Mouse (Mus musculus) MEL (cell line): ENCODE results near the gene Smc3. TPM values are rescaled to one million over a fixed set of nuclear protein-coding genes. Genes with fewer than 3 reads are reported as not detected.
A peak's percentile ranks its signal among the peaks of the same experiment; 100 is the strongest.

ENCODE experiments used
- DNase-seq: peaks from one replicate; pipeline ENCODE4 v3.0.0; 2011; ENCODE audit warnings: low read depth, low spot score
- H3K27ac ChIP-seq: 2 replicates; pipeline ENCODE4 v1.5.1; 2012; ENCODE audit warnings: low read depth, mild to moderate bottlenecking, control low read depth, low read length, moderate library complexity; ENCODE audit not compliant: control insufficient read depth
- H3K27me3 ChIP-seq, 2 experiments: fragments of 150-350 bp in 1 of 2; sonication (generic) in 1 of 2; 2 replicates each; pipeline ENCODE4 v1.6.1; 2012; ENCODE audit warnings: low read length in 2 of 2, mild to moderate bottlenecking in 2 of 2, improper control_type of control experiment in 1 of 2, moderate library complexity in 1 of 2; ENCODE audit not compliant: insufficient read depth in 2 of 2, control insufficient read depth in 1 of 2
- H3K36me3 ChIP-seq, 2 experiments: 2 replicates each; pipeline ENCODE4 v1.6.1; 2012 to 2014; ENCODE audit warnings: low read length in 2 of 2, improper control_type of control experiment in 1 of 2, inconsistent platforms in 1 of 2, mild to moderate bottlenecking in 1 of 2; ENCODE audit not compliant: insufficient read depth in 2 of 2, control insufficient read depth in 1 of 2
- H3K4me1 ChIP-seq, 2 experiments: fragments of 150-350 bp in 1 of 2; sonication (generic) in 1 of 2; 2 replicates each; pipeline ENCODE4 v1.6.1; 2012; ENCODE audit warnings: low read length in 2 of 2, improper control_type of control experiment in 1 of 2, mild to moderate bottlenecking in 1 of 2; ENCODE audit not compliant: insufficient read depth in 2 of 2, control insufficient read depth in 1 of 2
- H3K4me3 ChIP-seq, 2 experiments: fragments of 150-350 bp in 1 of 2; sonication (generic) in 1 of 2; 2 replicates each; pipeline ENCODE4 v1.5.1; 2012; ENCODE audit warnings: low read depth in 2 of 2, low read length in 2 of 2, mild to moderate bottlenecking in 2 of 2, moderate library complexity in 2 of 2, control low read depth in 1 of 2, improper control_type of control experiment in 1 of 2; ENCODE audit not compliant: control insufficient read depth in 1 of 2, insufficient read depth in 1 of 2
- H3K79me2 ChIP-seq: 2 replicates; pipeline ENCODE4 v1.6.1; 2012; ENCODE audit warnings: mild to moderate bottlenecking, low read length, moderate library complexity; ENCODE audit not compliant: control insufficient read depth, poor library complexity, insufficient read depth
- H3K9ac ChIP-seq: 2 replicates; pipeline ENCODE4 v1.6.1; 2012; ENCODE audit warnings: low read depth, mild to moderate bottlenecking, control low read depth, low read length, moderate library complexity; ENCODE audit not compliant: control insufficient read depth, poor library complexity, severe bottlenecking
- H3K9me3 ChIP-seq: fragments of 150-350 bp; sonication (generic); replicated peaks from 2 replicates; pipeline ENCODE4 v1.6.1; 2012; ENCODE audit warnings: mild to moderate bottlenecking, low read length, improper control_type of control experiment, moderate library complexity; ENCODE audit not compliant: insufficient read depth
- BHLHE40 ChIP-seq: IDR thresholded peaks from 2 replicates; pipeline ENCODE4 v1.6.1; 2012; ENCODE audit warnings: low read depth, mild to moderate bottlenecking, inconsistent platforms, low read length, improper control_type of control experiment, borderline replicate concordance
- CHD1 ChIP-seq: IDR thresholded peaks from 2 replicates; pipeline ENCODE4 v1.6.1; 2012; ENCODE audit warnings: low read depth, mild to moderate bottlenecking, inconsistent platforms, low read length, improper control_type of control experiment
- CHD2 ChIP-seq: IDR thresholded peaks from 2 replicates; pipeline ENCODE4 v1.6.1; 2011; ENCODE audit warnings: low read length, improper control_type of control experiment
- ELF1 ChIP-seq: IDR thresholded peaks from 2 replicates; pipeline ENCODE4 v1.6.1; 2014; ENCODE audit warnings: low read depth, mild to moderate bottlenecking, inconsistent platforms, low read length, improper control_type of control experiment, moderate library complexity
- ETS1 ChIP-seq: IDR thresholded peaks from 2 replicates; pipeline ENCODE4 v1.6.1; 2012; ENCODE audit warnings: low read depth, mild to moderate bottlenecking, inconsistent platforms, low read length, improper control_type of control experiment, moderate library complexity
- GATA1 ChIP-seq: IDR thresholded peaks from 2 replicates; pipeline ENCODE4 v1.6.1; 2011; ENCODE audit warnings: low read depth, low read length, improper control_type of control experiment
- HCFC1 ChIP-seq: IDR thresholded peaks from 2 replicates; pipeline ENCODE4 v1.6.1; 2012; ENCODE audit warnings: low read depth, mild to moderate bottlenecking, inconsistent platforms, low read length, improper control_type of control experiment, moderate library complexity
- JUND ChIP-seq: IDR thresholded peaks from 2 replicates; pipeline ENCODE4 v1.6.1; 2011; ENCODE audit warnings: low read depth, mild to moderate bottlenecking, improper control_type of control experiment, low read length
- MAFK ChIP-seq: IDR thresholded peaks from 2 replicates; pipeline ENCODE4 v1.6.1; 2011; ENCODE audit warnings: low read depth, mild to moderate bottlenecking, low read length, improper control_type of control experiment, borderline replicate concordance
- MAX ChIP-seq: IDR thresholded peaks from 2 replicates; pipeline ENCODE4 v1.6.1; 2011; ENCODE audit warnings: low read length, improper control_type of control experiment
- MXI1 ChIP-seq: IDR thresholded peaks from 2 replicates; pipeline ENCODE4 v1.6.1; 2011; ENCODE audit warnings: mild to moderate bottlenecking, low read depth, low read length, improper control_type of control experiment
- MYB ChIP-seq: IDR thresholded peaks from 2 replicates; pipeline ENCODE4 v1.6.1; 2011; ENCODE audit warnings: mild to moderate bottlenecking, low read depth, low read length, improper control_type of control experiment
- MYC ChIP-seq: IDR thresholded peaks from 2 replicates; pipeline ENCODE4 v1.6.1; 2011; ENCODE audit warnings: low read depth, mild to moderate bottlenecking, low read length, improper control_type of control experiment, moderate library complexity
- POLR2A ChIP-seq, 2 experiments: IDR thresholded peaks; 2 replicates each; pipeline ENCODE4 v1.6.1; 2011 to 2012; ENCODE audit warnings: low read length in 2 of 2, mild to moderate bottlenecking in 2 of 2, control low read depth in 1 of 2, improper control_type of control experiment in 1 of 2, low read depth in 1 of 2, moderate library complexity in 1 of 2; ENCODE audit not compliant: control insufficient read depth in 1 of 2, insufficient read depth in 1 of 2, poor library complexity in 1 of 2
- POLR2AphosphoS2 ChIP-seq: IDR thresholded peaks from 2 replicates; pipeline ENCODE4 v1.6.1; 2011; ENCODE audit warnings: low read length, improper control_type of control experiment
- POLR2AphosphoS5 ChIP-seq: IDR thresholded peaks from 2 replicates; pipeline ENCODE4 v1.6.1; 2012; ENCODE audit warnings: low read depth, borderline replicate concordance, mild to moderate bottlenecking, inconsistent platforms, low read length, moderate library complexity, mixed read lengths
- RAD21 ChIP-seq: IDR thresholded peaks from 2 replicates; pipeline ENCODE4 v1.6.1; 2011; ENCODE audit warnings: mild to moderate bottlenecking, low read depth, low read length, improper control_type of control experiment
- SMC3 ChIP-seq: IDR thresholded peaks from 2 replicates; pipeline ENCODE4 v1.6.1; 2011; ENCODE audit warnings: low read depth, low read length, improper control_type of control experiment
- TAL1 ChIP-seq: IDR thresholded peaks from 2 replicates; pipeline ENCODE4 v1.6.1; 2012; ENCODE audit warnings: mild to moderate bottlenecking, inconsistent platforms, low read length, moderate library complexity, mixed read lengths
- TBP ChIP-seq: IDR thresholded peaks from 2 replicates; pipeline ENCODE4 v1.8.0; 2011; ENCODE audit warnings: low read depth, low read length, improper control_type of control experiment
- USF1 ChIP-seq: IDR thresholded peaks from 2 replicates; pipeline ENCODE4 v1.6.1; 2014; ENCODE audit warnings: low read depth, mild to moderate bottlenecking, inconsistent platforms, low read length, improper control_type of control experiment, moderate library complexity
- ZKSCAN1 ChIP-seq: IDR thresholded peaks from 2 replicates; pipeline ENCODE4 v1.6.1; 2012; ENCODE audit warnings: low read depth, mild to moderate bottlenecking, inconsistent platforms, low read length, improper control_type of control experiment, moderate library complexity
- polyA plus RNA-seq, 2 experiments: library from polyadenylated mRNA; stranded (reverse) in 1 of 2; unstranded in 1 of 2; fragments of >175 nt in 1 of 2; fragments of >200 nt in 1 of 2; gene quantifications; 2 replicates each; pipeline versions ENCODE4 v1.2.1 to v1.2.4; 2012; ENCODE audit warnings: low replicate concordance in 2 of 2, low read depth in 1 of 2; ENCODE audit not compliant: insufficient read length in 2 of 2, insufficient read depth in 1 of 2, missing spikeins in 1 of 2
- total RNA-seq: library from RNA; depleted of rRNA; stranded (reverse); fragments of 300-350 nt; gene quantifications from 2 replicates; pipeline ENCODE4 v1.2.3, GENCODE M21; 2012

Smc3 gene
- total and polyA plus RNA-seq, 3 experiments = 100 to 129 (median 118) TPM

GRCm38 (mm10) chr19:53574546-53574945, 25.7 kb upstream of the Smc3 start:
- H3K4me1 ChIP-seq = peaks cover 0 to 8% of the 10 kb centered on the region in 2 experiments; a peak in 1 of 4 replicates
- 0 out of 4 replicates have a peak, but pooled peaks cover 0 to 3% of the 10 kb centered on the region in 2 experiments for H3K36me3 ChIP-seq
- H3K27ac ChIP-seq = no peak overlapping the region
- no peak overlapping the region for H3K9ac ChIP-seq
- peaks cover 15 to 17% of the 10 kb centered on the region in 2 experiments for H3K27me3 ChIP-seq
- H3K79me2 ChIP-seq = no peaks in the 10 kb centered on the region
- TF ChIP-seq MAFK (no peak), MYB (no peak), HCFC1 (no peak), ZKSCAN1 (no peak), POLR2A (IDR thresholded peaks at IDR 0.05; ENCODE audit: control insufficient read depth in 1 of 2, insufficient read depth in 1 of 2, low read depth in 1 of 2, low read length in 2 of 2, poor library complexity in 1 of 2) (no peak), TAL1 (no peak), JUND (no peak), ETS1 (no peak), MYC (no peak), CHD2 (no peak), BHLHE40 (no peak), CHD1 (no peak), MXI1 (no peak), TBP (no peak), POLR2AphosphoS5 (no peak), ELF1 (no peak), USF1 (no peak), POLR2AphosphoS2 (no peak), SMC3 (no peak)
- no peaks in the 10 kb centered on the region for H3K9me3 ChIP-seq
- no peak overlapping the region for H3K4me3 ChIP-seq
- DNase-seq = no peak

GRCm38 (mm10) chr19:53575296-53576010, 24.7 kb upstream of the Smc3 start:
- DNase-seq = peak; percentile 33
- no peaks in the 10 kb centered on the region for H3K9me3 ChIP-seq
- H3K9ac ChIP-seq = no peak overlapping the region
- no peak for TF ChIP-seq BHLHE40
- TF ChIP-seq GATA1 = no peak
- no peak for TF ChIP-seq MAX
- TF ChIP-seq RAD21 = no peak
- no peak overlapping the region for H3K27ac ChIP-seq
- H3K79me2 ChIP-seq = no peaks in the 10 kb centered on the region
- peaks cover 0 to 8% of the 10 kb centered on the region in 2 experiments; a peak in 1 of 4 replicates for H3K4me1 ChIP-seq
- H3K36me3 ChIP-seq = 0 out of 4 replicates have a peak, but pooled peaks cover 0 to 3% of the 10 kb centered on the region in 2 experiments
- peaks cover 15 to 17% of the 10 kb centered on the region in 2 experiments for H3K27me3 ChIP-seq
- H3K4me3 ChIP-seq = no peak overlapping the region
